Mouse (Mus musculus): ENCODE measurements at regions not wholly inside any gene's neighbourhood (a gene's known extent, or its start where the extent isn't known, plus 50 kb on each side); places are given as distances from the start of the nearest gene placed in this dataset.

DNA sequence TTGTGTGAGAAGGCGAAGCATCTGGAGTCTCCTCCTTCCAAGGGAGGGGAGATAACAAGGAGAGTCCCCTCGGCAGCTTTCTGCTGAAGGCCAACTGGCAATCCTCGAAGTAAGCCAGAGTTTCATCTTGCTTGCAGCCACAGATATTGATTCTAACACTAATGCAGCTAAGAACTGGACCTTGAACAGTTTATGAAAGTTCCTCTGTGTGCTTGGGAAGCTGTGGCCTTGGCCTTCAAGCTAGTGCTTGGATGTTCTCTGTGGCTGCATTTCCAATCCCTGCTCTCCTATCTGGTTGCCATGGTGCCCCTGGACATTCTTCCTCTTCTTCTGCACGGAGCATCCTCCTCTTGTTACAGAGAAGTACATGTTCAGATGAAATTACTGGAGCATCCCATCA, 614.8 kb upstream of the Clint1 start:
- no peak overlapping the region for H3K27ac ChIP-seq (ENCODE audit: insufficient read depth, low read depth, low read length, poor library complexity, severe bottlenecking)
- in situ Hi-C loops (cut with MboI; ENCODE audit: low sequenced_read_pairs in 2 of 2, unreplicated experiment in 2 of 2) = no loop called here
- no peak for DNase-seq (ENCODE audit: low read depth, low spot score)
- no peaks in the 10 kb centered on the region for H3K9me3 ChIP-seq (ENCODE audit: control insufficient read depth, insufficient read depth, low read depth, low read length)
- no peak overlapping the region for H3K9ac ChIP-seq (ENCODE audit: insufficient read depth, low read depth, low read length, poor library complexity, severe bottlenecking)
- TF ChIP-seq MAFK (IDR thresholded peaks at IDR 0.05; ENCODE audit: insufficient read depth, low read depth, low read length) (no peak), ZC3H11A (IDR thresholded peaks at IDR 0.05; ENCODE audit: borderline replicate concordance, low read depth, low read length) (no peak), ZNF384 (IDR thresholded peaks at IDR 0.05; ENCODE audit: low read depth, low read length) (no peak), HCFC1 (IDR thresholded peaks at IDR 0.05; ENCODE audit: borderline replicate concordance, insufficient read depth, low read length) (no peak), CHD2 (IDR thresholded peaks at IDR 0.05; ENCODE audit: low read depth, low read length) (no peak)
- H3K4me3 ChIP-seq (ENCODE audit: insufficient read depth in 1 of 2, low read depth in 1 of 2, low read length in 2 of 2, poor library complexity in 1 of 2, severe bottlenecking in 1 of 2) = no peak overlapping the region
- H3K4me1 ChIP-seq (ENCODE audit: control insufficient read depth in 2 of 2, insufficient read depth in 2 of 2, low read length in 2 of 2, poor library complexity in 1 of 2) = no peaks in the 10 kb centered on the region
- H3K36me3 ChIP-seq (ENCODE audit: control insufficient read depth, insufficient read depth, low read length, poor library complexity, severe bottlenecking) = no peaks in the 10 kb centered on the region

- Histone ChIP-seq H3K9me3 (ENCODE audit: control insufficient read depth, insufficient read depth, low read depth, low read length) (no peaks in the 10 kb centered on the region), H3K9ac (ENCODE audit: insufficient read depth, low read depth, low read length, poor library complexity, severe bottlenecking) (no peak overlapping the region), H3K27ac (ENCODE audit: insufficient read depth, low read depth, low read length, poor library complexity, severe bottlenecking) (no peak overlapping the region), H3K4me3 (ENCODE audit: insufficient read depth in 1 of 2, low read depth in 1 of 2, low read length in 2 of 2, poor library complexity in 1 of 2, severe bottlenecking in 1 of 2) (no peak overlapping the region), H3K4me1 (ENCODE audit: control insufficient read depth in 2 of 2, insufficient read depth in 2 of 2, low read length in 2 of 2, poor library complexity in 1 of 2) (no peaks in the 10 kb centered on the region), H3K36me3 (ENCODE audit: control insufficient read depth, insufficient read depth, low read length, poor library complexity, severe bottlenecking) (no peaks in the 10 kb centered on the region)
- DNase-seq (ENCODE audit: low read depth, low spot score) = no peak
- in situ Hi-C loops (cut with MboI; ENCODE audit: low sequenced_read_pairs in 2 of 2, unreplicated experiment in 2 of 2) = no loop called here
- TF ChIP-seq ZC3H11A (IDR thresholded peaks at IDR 0.05; ENCODE audit: borderline replicate concordance, low read depth, low read length) (no peak), CHD2 (IDR thresholded peaks at IDR 0.05; ENCODE audit: low read depth, low read length) (no peak), ZNF384 (IDR thresholded peaks at IDR 0.05; ENCODE audit: low read depth, low read length) (no peak), MAFK (IDR thresholded peaks at IDR 0.05; ENCODE audit: insufficient read depth, low read depth, low read length) (no peak), HCFC1 (IDR thresholded peaks at IDR 0.05; ENCODE audit: borderline replicate concordance, insufficient read depth, low read length) (no peak)
Measured at GRCm38 (mm10) chr11:45239044-45239443, 612.8 kb upstream of the Clint1 start.

GRCm38 (mm10) chr11:45240419-45240818, 611.4 kb upstream of the Clint1 start:
- in situ Hi-C loops (cut with MboI; ENCODE audit: low sequenced_read_pairs in 2 of 2, unreplicated experiment in 2 of 2) = no loop called here
- H3K4me1 ChIP-seq (ENCODE audit: control insufficient read depth in 2 of 2, insufficient read depth in 2 of 2, low read length in 2 of 2, poor library complexity in 1 of 2) = no peaks in the 10 kb centered on the region

GRCm38 (mm10) chr11:45241671-45242070, 610.2 kb upstream of the Clint1 start:
- no peak for DNase-seq (ENCODE audit: low read depth, low spot score)
- TF ChIP-seq ZC3H11A (IDR thresholded peaks at IDR 0.05; ENCODE audit: borderline replicate concordance, low read depth, low read length) (no peak), MAFK (IDR thresholded peaks at IDR 0.05; ENCODE audit: insufficient read depth, low read depth, low read length) (no peak), ZNF384 (IDR thresholded peaks at IDR 0.05; ENCODE audit: low read depth, low read length) (no peak), HCFC1 (IDR thresholded peaks at IDR 0.05; ENCODE audit: borderline replicate concordance, insufficient read depth, low read length) (no peak), CHD2 (IDR thresholded peaks at IDR 0.05; ENCODE audit: low read depth, low read length) (no peak)
- no peaks in the 10 kb centered on the region for H3K36me3 ChIP-seq (ENCODE audit: control insufficient read depth, insufficient read depth, low read length, poor library complexity, severe bottlenecking)
- in situ Hi-C loops (cut with MboI; ENCODE audit: low sequenced_read_pairs in 2 of 2, unreplicated experiment in 2 of 2) = no loop called here
- H3K27ac ChIP-seq (ENCODE audit: insufficient read depth, low read depth, low read length, poor library complexity, severe bottlenecking) = no peak overlapping the region
- H3K9me3 ChIP-seq (ENCODE audit: control insufficient read depth, insufficient read depth, low read depth, low read length) = no peaks in the 10 kb centered on the region
- no peak overlapping the region for H3K9ac ChIP-seq (ENCODE audit: insufficient read depth, low read depth, low read length, poor library complexity, severe bottlenecking)
- H3K4me3 ChIP-seq (ENCODE audit: insufficient read depth in 1 of 2, low read depth in 1 of 2, low read length in 2 of 2, poor library complexity in 1 of 2, severe bottlenecking in 1 of 2) = no peak overlapping the region
- H3K4me1 ChIP-seq (ENCODE audit: control insufficient read depth in 2 of 2, insufficient read depth in 2 of 2, low read length in 2 of 2, poor library complexity in 1 of 2) = no peaks in the 10 kb centered on the region

More at GRCm38 (mm10) chr11:45240419-45240818, 611.4 kb upstream of the Clint1 start:
- no peaks in the 10 kb centered on the region for H3K36me3 ChIP-seq (ENCODE audit: control insufficient read depth, insufficient read depth, low read length, poor library complexity, severe bottlenecking)
- H3K27ac ChIP-seq (ENCODE audit: insufficient read depth, low read depth, low read length, poor library complexity, severe bottlenecking) = no peak overlapping the region
- H3K9ac ChIP-seq (ENCODE audit: insufficient read depth, low read depth, low read length, poor library complexity, severe bottlenecking) = no peak overlapping the region
- no peak overlapping the region for H3K4me3 ChIP-seq (ENCODE audit: insufficient read depth in 1 of 2, low read depth in 1 of 2, low read length in 2 of 2, poor library complexity in 1 of 2, severe bottlenecking in 1 of 2)
- H3K9me3 ChIP-seq (ENCODE audit: control insufficient read depth, insufficient read depth, low read depth, low read length) = no peaks in the 10 kb centered on the region
- no peak for DNase-seq (ENCODE audit: low read depth, low spot score)
- no peak for TF ChIP-seq HCFC1 (IDR thresholded peaks at IDR 0.05; ENCODE audit: borderline replicate concordance, insufficient read depth, low read length)

DNA sequence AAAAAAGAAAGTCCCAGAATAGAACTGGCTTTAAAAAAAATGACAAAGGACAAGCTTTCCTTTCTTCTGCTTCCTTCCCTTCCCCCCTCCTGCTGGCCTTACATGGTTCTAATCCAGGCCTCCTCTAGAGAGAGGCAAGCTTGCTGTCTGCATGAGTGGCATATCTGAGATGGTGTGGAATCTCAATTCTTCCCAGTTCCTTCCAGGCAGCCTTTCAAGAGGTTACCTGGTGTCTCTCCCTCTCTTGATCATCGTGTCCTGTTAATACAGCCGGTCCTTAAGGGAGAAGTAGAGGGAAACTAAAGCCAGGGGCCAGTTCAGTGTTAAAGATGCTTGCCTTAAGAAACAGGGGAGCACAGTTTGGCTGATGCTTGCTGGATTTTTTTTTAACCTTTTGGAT, 607.1 kb upstream of the Clint1 start:
- Histone ChIP-seq H3K36me3 (ENCODE audit: control insufficient read depth, insufficient read depth, low read length, poor library complexity, severe bottlenecking) (no peaks in the 10 kb centered on the region), H3K9me3 (ENCODE audit: control insufficient read depth, insufficient read depth, low read depth, low read length) (no peaks in the 10 kb centered on the region), H3K4me1 (ENCODE audit: control insufficient read depth in 2 of 2, insufficient read depth in 2 of 2, low read length in 2 of 2, poor library complexity in 1 of 2) (no peaks in the 10 kb centered on the region), H3K4me3 (ENCODE audit: insufficient read depth in 1 of 2, low read depth in 1 of 2, low read length in 2 of 2, poor library complexity in 1 of 2, severe bottlenecking in 1 of 2) (no peak overlapping the region), H3K27ac (ENCODE audit: insufficient read depth, low read depth, low read length, poor library complexity, severe bottlenecking) (no peak overlapping the region), H3K9ac (ENCODE audit: insufficient read depth, low read depth, low read length, poor library complexity, severe bottlenecking) (no peak overlapping the region)
- in situ Hi-C loops (cut with MboI; ENCODE audit: low sequenced_read_pairs in 2 of 2, unreplicated experiment in 2 of 2) = no loop called here
- TF ChIP-seq HCFC1 (IDR thresholded peaks at IDR 0.05; ENCODE audit: borderline replicate concordance, insufficient read depth, low read length) (no peak), CHD2 (IDR thresholded peaks at IDR 0.05; ENCODE audit: low read depth, low read length) (no peak), ZC3H11A (IDR thresholded peaks at IDR 0.05; ENCODE audit: borderline replicate concordance, low read depth, low read length) (no peak), MAFK (IDR thresholded peaks at IDR 0.05; ENCODE audit: insufficient read depth, low read depth, low read length) (no peak), ZNF384 (IDR thresholded peaks at IDR 0.05; ENCODE audit: low read depth, low read length) (no peak)
- DNase-seq (ENCODE audit: low read depth, low spot score) = no peak
